Mouse (Mus musculus) myocyte (in vitro differentiated cells): ENCODE measurements at regions not wholly inside any gene's neighbourhood (a gene's known extent, or its start where the extent isn't known, plus 50 kb on each side); places are given as distances from the start of the nearest gene placed in this dataset.

Experiments used
- E2F4 ChIP-seq: IDR thresholded peaks from one replicate; pipeline ENCODE4 v1.6.1; 2011; ENCODE audit warnings: mild to moderate bottlenecking, control low read depth, moderate library complexity; ENCODE audit not compliant: insufficient read depth
- MAX ChIP-seq: IDR thresholded peaks from one replicate; pipeline ENCODE4 v1.6.1; 2011; ENCODE audit warnings: low read depth, mild to moderate bottlenecking, control low read depth
- MYOD1 ChIP-seq, 3 experiments: IDR thresholded peaks; one replicate each; pipeline ENCODE4 v1.6.1; 2011; ENCODE audit warnings: control low read depth in 2 of 3, low read depth in 2 of 3, mild to moderate bottlenecking in 2 of 3, moderate library complexity in 1 of 3; ENCODE audit not compliant: insufficient read length in 2 of 3, control insufficient read depth in 1 of 3
- MYOG ChIP-seq, 3 experiments: IDR thresholded peaks; one replicate each; pipeline ENCODE4 v1.6.1; 2011; ENCODE audit warnings: control low read depth in 2 of 3, low read depth in 2 of 3, mild to moderate bottlenecking in 2 of 3; ENCODE audit not compliant: insufficient read length in 2 of 3, control insufficient read depth in 1 of 3, insufficient read depth in 1 of 3
- POLR2A ChIP-seq: IDR thresholded peaks from one replicate; pipeline ENCODE4 v1.6.1; 2011; ENCODE audit warnings: low read depth, mild to moderate bottlenecking, control low read depth, moderate library complexity; ENCODE audit not compliant: insufficient read length
- REST ChIP-seq: IDR thresholded peaks from one replicate; pipeline ENCODE4 v1.6.1; 2011; ENCODE audit warnings: mild to moderate bottlenecking, control low read depth, moderate library complexity; ENCODE audit not compliant: insufficient read depth, insufficient read length
- TCF12 ChIP-seq: IDR thresholded peaks from one replicate; pipeline ENCODE4 v1.6.1; 2011; ENCODE audit warnings: mild to moderate bottlenecking, control low read depth; ENCODE audit not compliant: poor library complexity, insufficient read depth, severe bottlenecking
- TCF3 ChIP-seq: IDR thresholded peaks from one replicate; pipeline ENCODE4 v1.6.1; 2011; ENCODE audit warnings: low read depth, control low read depth; ENCODE audit not compliant: insufficient read length
- USF1 ChIP-seq: IDR thresholded peaks from one replicate; pipeline ENCODE4 v1.6.1; 2011; ENCODE audit warnings: low read depth, mild to moderate bottlenecking, control low read depth, moderate library complexity

DNA sequence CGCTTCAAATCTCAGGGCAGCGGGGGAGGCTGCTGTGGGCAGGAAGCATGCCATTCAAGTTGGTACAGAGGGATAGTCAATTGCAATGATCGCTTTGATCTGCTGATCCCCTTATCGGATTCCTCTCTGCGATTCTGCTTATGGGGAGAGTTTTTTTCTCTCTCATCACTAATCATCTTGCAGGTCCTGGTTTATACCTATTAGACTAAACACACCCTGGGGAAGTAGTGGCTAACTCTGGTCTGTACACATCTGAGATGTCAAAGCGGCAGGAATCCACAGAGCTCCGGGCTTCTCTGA is 107.1 kb upstream of the Nebl start:
- TF ChIP-seq POLR2A (no peak), REST (no peak), TCF12 (no peak), TCF3 (no peak), MYOG (IDR thresholded peaks at IDR 0.05; ENCODE audit: control insufficient read depth in 1 of 3, insufficient read depth in 1 of 3, insufficient read length in 2 of 3, low read depth in 2 of 3) (no peak), MYOD1 (IDR thresholded peaks at IDR 0.05; ENCODE audit: control insufficient read depth in 1 of 3, insufficient read length in 2 of 3, low read depth in 2 of 3) (no peak), E2F4 (no peak), USF1 (no peak), MAX (no peak)
